Mouse (Mus musculus) heart, postnatal 0 days (tissue): ENCODE measurements at regions not wholly inside any gene's neighbourhood (a gene's known extent, or its start where the extent isn't known, plus 50 kb on each side); places are given as distances from the start of the nearest gene placed in this dataset.

Experiments
- ATAC-seq: fragments of 200-750 bp; cut with Nextera tagmentation; 2 replicates; pipeline ENCODE4 v1.8.0; 2017; ENCODE audit warnings: low read depth, moderate number of reproducible peaks, moderate library complexity; ENCODE audit not compliant: insufficient read depth
- DNase-seq: peaks from one replicate; pipeline ENCODE4 v3.0.0-alpha.2; 2016; ENCODE audit warnings: low spot score
- H3K27ac ChIP-seq: fragments of 300-500 bp; sonication (generic); 2 replicates; pipeline ENCODE4 v1.5.1; 2014; ENCODE audit warnings: low read depth, mild to moderate bottlenecking
- H3K27me3 ChIP-seq: fragments of 300-500 bp; sonication (generic); 2 replicates; pipeline ENCODE4 v1.6.1; 2014; ENCODE audit warnings: low read length, mixed read lengths; ENCODE audit not compliant: control insufficient read depth, insufficient read depth
- H3K36me3 ChIP-seq: fragments of 300-500 bp; sonication (generic); replicated peaks from 2 replicates; pipeline ENCODE4 v1.6.1; 2014; ENCODE audit warnings: low read length, mixed read lengths; ENCODE audit not compliant: control insufficient read depth, insufficient read depth
- H3K4me1 ChIP-seq: fragments of 300-500 bp; sonication (generic); 2 replicates; pipeline ENCODE4 v1.6.1; 2014; ENCODE audit warnings: antibody characterized with exemption; ENCODE audit not compliant: control insufficient read depth, insufficient read depth
- H3K4me2 ChIP-seq: fragments of 300-500 bp; sonication (generic); 2 replicates; pipeline ENCODE4 v1.6.1; 2014; ENCODE audit warnings: low read depth, mild to moderate bottlenecking, low read length, moderate library complexity
- H3K4me3 ChIP-seq: fragments of 300-500 bp; sonication (generic); 2 replicates; pipeline ENCODE4 v1.5.1; 2014; ENCODE audit warnings: low read depth, low read length
- H3K9ac ChIP-seq: fragments of 300-500 bp; sonication (generic); replicated peaks from 2 replicates; pipeline ENCODE4 v1.6.1; 2014; ENCODE audit warnings: low read depth, low read length, mixed read lengths
- H3K9me3 ChIP-seq: fragments of 300-500 bp; sonication (generic); replicated peaks from 2 replicates; pipeline ENCODE4 v1.6.1; 2016; ENCODE audit warnings: low read length; ENCODE audit not compliant: control insufficient read depth
- CTCF ChIP-seq: IDR thresholded peaks from 2 replicates; pipeline ENCODE4 v1.5.1; 2016; ENCODE audit warnings: antibody characterized with exemption, control low read depth, low read depth
- EP300 ChIP-seq: IDR thresholded peaks from 2 replicates; pipeline ENCODE4 v1.6.1; 2016; ENCODE audit warnings: antibody characterized with exemption, low read depth
- WGBS: fragments of 180-500 bp; shearing (Covaris S2); extraction: QIAGEN DNeasy Blood & Tissue Kit; methylation state at CpG from one replicate; pipeline ENCODE4 v1.1.7; 2014; 5-methylcytosine and 5-hydroxymethylcytosine counted together

DNA sequence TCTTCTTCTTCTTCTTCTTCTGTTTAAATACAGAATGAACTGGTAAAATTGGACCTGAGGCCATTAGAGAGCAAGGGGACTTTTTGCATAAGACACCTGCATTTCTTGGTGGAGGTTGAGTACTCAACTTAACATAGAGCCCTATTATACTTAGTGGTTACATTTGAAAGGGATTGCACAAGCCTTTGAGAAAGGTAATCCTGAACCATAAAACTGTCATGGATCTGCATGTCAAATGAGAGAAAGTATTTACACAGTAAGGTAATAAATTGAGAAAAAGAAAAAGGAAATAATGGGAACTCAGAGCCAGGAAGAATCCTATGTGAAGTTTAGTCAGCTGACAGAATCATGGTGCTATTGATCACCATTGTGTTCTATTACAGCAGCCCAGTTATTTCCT lies 258.1 kb upstream of the 2610001J05Rik start:
- H3K9me3 ChIP-seq = no peaks in the 10 kb centered on the region
- no peaks in the 10 kb centered on the region for H3K27me3 ChIP-seq
- no peak overlapping the region for H3K4me2 ChIP-seq
- no peaks in the 10 kb centered on the region for H3K36me3 ChIP-seq
- ATAC-seq (no peak), DNase-seq (no peak)
- H3K4me1 ChIP-seq = no peaks in the 10 kb centered on the region
- H3K4me3 ChIP-seq = no peak overlapping the region
- no peak overlapping the region for H3K27ac ChIP-seq
- TF ChIP-seq CTCF (no peak), EP300 (no peak)
- no peak overlapping the region for H3K9ac ChIP-seq

DNA sequence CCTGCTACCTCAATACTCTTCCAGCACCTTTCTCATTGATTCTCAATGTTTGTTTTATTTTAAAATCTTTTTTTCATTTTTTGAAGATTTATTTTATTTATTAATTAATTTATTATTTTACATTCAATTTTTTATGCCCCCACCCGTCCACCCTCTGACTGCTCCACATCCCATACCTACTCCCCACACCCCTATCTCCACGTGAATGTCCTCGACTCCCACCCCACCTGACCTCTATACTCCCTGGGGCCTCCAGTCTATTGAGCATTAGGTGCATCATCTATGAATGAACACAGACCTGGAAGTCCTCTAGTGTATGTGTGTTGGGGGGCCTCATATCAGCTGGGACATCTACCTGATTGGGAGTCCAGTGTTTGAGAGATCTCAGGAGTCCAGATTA lies 251.0 kb upstream of the 2610001J05Rik start:
- H3K27me3 ChIP-seq = no peaks in the 10 kb centered on the region
- TF ChIP-seq EP300 (no peak), CTCF (no peak)
- ATAC-seq = no peak
- H3K27ac ChIP-seq = no peak overlapping the region
- no peaks in the 10 kb centered on the region for H3K9me3 ChIP-seq
- DNase-seq = no peak
- H3K4me1 ChIP-seq = no peaks in the 10 kb centered on the region
- WGBS = 85% methylated on average over 3 of the region's 3 CpGs
- H3K4me3 ChIP-seq = no peak overlapping the region
- no peak overlapping the region for H3K9ac ChIP-seq
- no peak overlapping the region for H3K4me2 ChIP-seq
- H3K36me3 ChIP-seq = no peaks in the 10 kb centered on the region

DNA sequence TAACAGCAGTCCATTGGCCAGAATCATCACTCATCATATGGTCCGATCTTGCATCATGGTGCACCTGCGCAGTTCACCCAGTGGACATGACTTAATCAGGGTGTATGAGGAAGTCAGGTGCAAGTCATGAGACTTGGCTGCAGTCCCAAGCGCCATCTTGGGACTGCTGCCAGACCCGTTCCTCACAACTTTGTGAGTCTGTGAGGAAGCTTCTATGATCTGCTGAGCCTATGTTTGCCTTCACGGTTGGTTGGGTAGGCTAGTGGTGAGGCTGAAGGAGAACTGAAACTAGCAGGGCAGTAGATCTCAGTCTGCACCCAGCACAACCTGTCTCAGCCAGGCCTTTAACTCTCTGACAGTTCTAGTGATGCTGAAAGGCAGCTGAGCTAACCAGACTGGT lies 250.2 kb upstream of the 2610001J05Rik start:
- TF ChIP-seq CTCF = no peak
- no peak overlapping the region for H3K27ac ChIP-seq

DNA sequence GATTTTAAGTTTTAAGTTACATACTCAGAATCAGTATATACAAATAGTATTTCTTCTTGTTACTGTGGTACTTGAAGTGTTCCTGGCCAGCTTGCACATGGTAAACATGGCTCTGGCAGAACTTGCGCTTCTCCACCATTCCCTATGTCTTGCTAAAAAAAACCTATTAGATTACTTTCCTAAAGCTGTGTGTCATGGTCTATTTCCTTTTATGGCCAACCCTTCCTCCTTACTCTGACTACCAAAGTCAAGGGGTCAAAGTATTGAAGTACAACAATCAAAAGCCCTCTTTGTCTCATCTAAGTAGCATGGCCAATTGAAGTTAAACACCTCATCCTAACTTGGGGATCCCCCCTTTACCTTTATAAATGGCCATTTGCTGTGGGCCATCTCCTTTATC lies 223.6 kb upstream of the 2610001J05Rik start:
- ATAC-seq (no peak), DNase-seq (no peak)
- TF ChIP-seq CTCF = no peak
- no peak for TF ChIP-seq EP300
- Histone ChIP-seq H3K9me3 (no peaks in the 10 kb centered on the region), H3K27me3 (no peaks in the 10 kb centered on the region), H3K4me3 (no peak overlapping the region), H3K4me1 (no peaks in the 10 kb centered on the region), H3K4me2 (no peak overlapping the region), H3K9ac (no peak overlapping the region), H3K27ac (no peak overlapping the region), H3K36me3 (no peaks in the 10 kb centered on the region)
- WGBS = 68% methylated on average over 1 of the region's 1 CpGs

More for the DNA sequence above, 250.2 kb upstream of the 2610001J05Rik start:
- no peaks in the 10 kb centered on the region for H3K36me3 ChIP-seq
- no peak overlapping the region for H3K4me2 ChIP-seq
- no peak overlapping the region for H3K9ac ChIP-seq
- no peaks in the 10 kb centered on the region for H3K4me1 ChIP-seq
- H3K9me3 ChIP-seq = no peaks in the 10 kb centered on the region
- H3K4me3 ChIP-seq = no peak overlapping the region
- ATAC-seq (no peak), DNase-seq (no peak)
- 80% methylated on average over 5 of the region's 5 CpGs for WGBS
- H3K27me3 ChIP-seq = no peaks in the 10 kb centered on the region

DNA sequence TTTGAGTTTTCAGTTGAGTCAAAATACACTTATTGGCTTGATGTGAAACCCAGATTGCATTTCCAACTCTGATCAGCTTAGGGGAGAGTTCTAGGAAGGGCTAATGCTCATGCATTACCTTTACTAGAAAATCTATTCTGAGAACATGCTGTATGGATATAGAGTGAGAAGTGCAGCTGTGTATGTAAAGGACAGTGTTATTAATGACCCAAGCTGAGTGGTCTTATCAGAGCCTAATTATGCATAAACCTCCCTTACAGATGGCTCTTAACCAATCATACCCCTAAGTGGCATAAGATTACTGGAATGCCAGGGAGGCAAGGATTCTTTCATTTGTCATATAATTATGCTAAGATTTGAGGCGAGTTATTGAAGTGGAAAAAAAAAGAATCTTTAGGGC lies 210.6 kb upstream of the 2610001J05Rik start:
- ATAC-seq (no peak), DNase-seq (no peak)
- H3K4me2 ChIP-seq = no peak overlapping the region
- TF ChIP-seq CTCF (no peak), EP300 (no peak)
- WGBS = 43% methylated on average over 1 of the region's 1 CpGs
- H3K4me1 ChIP-seq = no peaks in the 10 kb centered on the region
- H3K27ac ChIP-seq = no peak overlapping the region
- H3K4me3 ChIP-seq = no peak overlapping the region
- no peak overlapping the region for H3K9ac ChIP-seq
- no peaks in the 10 kb centered on the region for H3K9me3 ChIP-seq
- H3K27me3 ChIP-seq = no peaks in the 10 kb centered on the region
- no peaks in the 10 kb centered on the region for H3K36me3 ChIP-seq

DNA sequence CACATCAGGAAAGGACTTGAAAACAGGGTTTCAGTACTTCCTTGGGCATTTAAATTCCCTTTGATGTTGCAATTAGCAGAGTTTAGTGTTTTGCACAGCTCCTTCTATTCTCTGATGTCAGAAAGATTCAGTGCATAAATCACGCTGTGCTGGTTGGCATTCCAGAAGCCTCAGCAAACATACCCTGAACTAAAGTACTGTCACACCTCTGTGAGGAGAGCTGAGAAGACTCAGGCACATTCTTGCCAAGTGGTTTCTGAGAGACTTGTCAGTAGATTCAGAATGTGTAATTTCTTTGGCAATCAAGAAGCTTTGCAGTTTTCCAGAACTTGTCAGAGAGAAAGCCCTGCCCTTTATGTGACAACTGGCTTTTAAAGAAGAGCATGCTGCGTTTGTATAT lies 192.4 kb upstream of the 2610001J05Rik start:
- no peak for ATAC-seq
- Histone ChIP-seq H3K9ac (no peak overlapping the region), H3K4me3 (no peak overlapping the region), H3K36me3 (no peaks in the 10 kb centered on the region), H3K27ac (no peak overlapping the region), H3K4me2 (no peak overlapping the region), H3K9me3 (no peaks in the 10 kb centered on the region), H3K4me1 (no peaks in the 10 kb centered on the region), H3K27me3 (no peaks in the 10 kb centered on the region)
- WGBS = 54% methylated on average over 2 of the region's 2 CpGs
- TF ChIP-seq EP300 (no peak), CTCF (no peak)
- no peak for DNase-seq
